Mouse (Mus musculus): ENCODE results near the gene Cox10.

DNA sequence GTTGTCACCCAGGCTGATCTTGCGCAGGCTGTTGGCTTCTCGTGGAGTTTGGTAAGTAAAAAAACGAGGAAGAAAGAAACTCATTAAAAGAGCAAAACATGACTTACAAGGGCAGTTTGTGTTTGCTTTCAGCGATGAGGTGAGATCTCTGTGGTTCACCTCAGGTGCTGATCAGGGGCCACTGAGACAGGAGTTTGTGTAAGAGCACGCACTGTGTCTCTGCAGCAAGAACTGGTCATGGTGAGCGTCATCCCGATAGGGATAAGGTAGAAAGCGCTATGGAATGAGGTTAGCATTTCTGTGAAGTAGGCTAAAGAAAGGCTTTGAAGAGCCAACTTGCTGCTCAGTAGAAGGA, 436 bp upstream of the Cox10 start:
- TF ChIP-seq CTCF (IDR thresholded peaks at IDR 0.05; ENCODE audit: low read depth, low read length) (no peak), POLR2A (IDR thresholded peaks at IDR 0.05; ENCODE audit: extremely low read depth, insufficient read depth, low read length) (no peak)

Data from liver, adult 2 months (tissue).